Mouse (Mus musculus) CD4-positive helper T cell, adult 2 months (primary cell): ENCODE measurements around the gene Chil3.
"Not testable (repeated sequence)": the region's sequence is repeated elsewhere in the genome, so short reads cannot be mapped to it uniquely, and the experiment has no call there.

Experiments
- DNase-seq: peaks from one replicate; pipeline ENCODE4 v3.0.0-alpha.2; 2012; ENCODE audit warnings: low read depth, missing footprints, low spot score

The Chil3 gene

DNA sequence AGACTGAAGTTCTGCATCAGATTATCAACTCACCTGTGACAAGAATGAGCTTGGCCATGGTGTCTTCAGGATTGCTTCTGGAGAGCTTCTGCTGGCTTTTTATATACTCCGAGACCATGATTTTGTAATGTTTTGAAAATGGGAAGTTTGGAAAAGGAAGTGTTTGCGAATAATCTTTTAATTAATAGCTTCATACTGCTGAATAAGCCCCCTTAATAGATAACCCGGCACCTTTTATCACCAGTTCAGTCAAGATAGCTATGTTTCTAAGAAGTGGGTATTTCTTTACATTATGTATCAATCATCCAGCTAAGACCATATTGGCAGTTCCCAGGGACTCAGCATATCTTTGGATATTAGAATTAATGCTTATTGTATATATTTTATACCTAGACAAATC is at the start of gene Chil3:
Gene Chil3, minus strand, starts transcription at position 101 of the 400 bp plus-strand sequence.
- DNase-seq = no peak

DNA sequence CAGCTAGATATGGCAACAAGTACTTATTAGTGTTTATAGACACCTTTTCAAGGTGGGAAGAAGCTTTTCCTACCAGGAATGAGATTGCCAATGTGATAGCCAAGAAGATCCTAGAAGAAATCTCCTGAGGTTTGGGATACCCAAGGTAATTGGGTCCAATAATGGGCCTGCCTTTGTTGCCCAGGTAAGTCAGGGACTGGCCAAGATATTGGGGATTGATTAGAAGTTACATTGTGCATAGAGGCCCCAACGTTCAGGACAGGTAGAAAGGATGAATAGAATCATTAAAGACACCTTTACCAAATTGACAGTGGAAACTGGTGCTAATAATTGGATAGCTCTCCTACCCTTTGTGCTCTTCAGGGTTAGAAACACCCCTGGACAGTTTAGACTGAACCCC is 30.7 kb upstream of the Chil3 start:
- DNase-seq = not testable (repeated sequence)

DNA sequence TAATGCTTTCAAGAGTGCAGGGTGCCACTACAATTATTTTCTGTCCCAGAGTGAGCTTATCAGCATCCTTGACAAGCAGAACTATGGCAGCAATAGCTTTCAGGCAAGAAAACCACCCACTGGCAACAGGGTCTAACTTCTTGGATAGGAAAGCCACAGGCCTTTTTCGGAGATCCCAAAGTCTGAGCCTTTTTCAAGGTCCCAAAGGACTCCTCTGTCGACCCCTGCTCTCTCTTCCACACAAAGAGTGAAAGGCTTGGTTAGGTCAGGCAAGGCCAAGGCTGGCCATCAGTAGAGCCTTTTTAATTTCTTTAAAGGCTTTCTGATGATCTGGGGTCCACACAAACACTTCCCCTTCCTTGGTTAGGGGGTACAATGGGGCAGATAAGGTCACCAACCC is 29.9 kb upstream of the Chil3 start:
- DNase-seq = not testable (repeated sequence)

DNA sequence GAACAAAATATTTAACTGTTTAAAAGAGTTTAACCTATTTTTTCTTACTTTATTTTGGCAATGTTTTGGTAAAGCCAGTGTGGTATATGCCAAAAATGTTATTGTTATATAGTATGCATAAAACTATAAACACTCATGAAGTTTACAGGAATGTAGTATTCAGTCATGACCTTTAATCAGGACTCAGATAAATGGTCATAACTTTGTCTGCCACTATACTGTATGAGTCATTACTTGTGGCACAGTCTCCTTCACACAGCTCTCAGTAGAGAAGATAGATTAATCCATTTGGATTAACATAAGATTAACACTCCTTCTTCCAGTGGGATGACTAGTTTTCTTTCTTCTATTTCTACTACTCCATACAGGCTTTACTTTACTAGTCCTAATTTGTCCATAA is 28.9 kb upstream of the Chil3 start:
- no peak for DNase-seq

DNA sequence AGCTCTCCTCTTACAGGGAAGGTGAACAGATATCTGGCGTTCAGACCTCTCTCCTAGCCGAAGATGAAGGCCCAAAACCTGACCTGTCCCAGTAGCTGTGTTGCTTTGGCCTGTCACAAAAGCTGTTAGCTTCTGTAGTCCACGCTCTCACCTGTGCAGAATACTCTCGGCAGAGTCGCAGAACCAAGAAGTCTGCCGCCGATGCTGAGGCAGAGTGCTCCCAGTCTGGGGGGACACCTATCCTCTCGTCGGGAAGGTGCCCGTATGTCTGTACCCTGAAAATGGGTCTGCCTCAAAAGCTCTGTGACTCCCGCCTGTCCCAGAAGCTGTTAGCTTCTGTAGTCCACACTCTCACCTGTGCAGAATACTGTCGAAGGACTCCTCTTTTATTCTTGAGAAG is 28.1 kb upstream of the Chil3 start:
- no peak for DNase-seq

DNA sequence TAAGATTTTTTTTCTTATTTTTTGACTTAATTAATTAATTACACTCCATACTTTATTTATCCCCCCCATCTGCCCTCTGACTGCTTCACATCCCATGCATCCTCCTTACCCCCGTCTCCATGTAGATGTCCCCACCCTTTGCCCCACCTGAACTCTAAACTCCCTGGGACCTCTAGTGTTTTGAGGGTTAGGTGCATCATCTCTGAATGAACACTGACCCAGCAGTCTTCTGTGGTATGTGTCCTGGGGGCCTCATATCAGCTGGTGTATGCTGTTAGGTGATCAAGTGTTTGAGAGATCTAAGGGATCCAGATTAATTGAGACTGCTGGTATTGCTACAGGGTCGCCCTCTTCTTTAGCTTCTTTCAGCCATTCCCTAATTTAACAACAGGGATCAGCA is 20.6 kb upstream of the Chil3 start:
- no peak for DNase-seq

DNA sequence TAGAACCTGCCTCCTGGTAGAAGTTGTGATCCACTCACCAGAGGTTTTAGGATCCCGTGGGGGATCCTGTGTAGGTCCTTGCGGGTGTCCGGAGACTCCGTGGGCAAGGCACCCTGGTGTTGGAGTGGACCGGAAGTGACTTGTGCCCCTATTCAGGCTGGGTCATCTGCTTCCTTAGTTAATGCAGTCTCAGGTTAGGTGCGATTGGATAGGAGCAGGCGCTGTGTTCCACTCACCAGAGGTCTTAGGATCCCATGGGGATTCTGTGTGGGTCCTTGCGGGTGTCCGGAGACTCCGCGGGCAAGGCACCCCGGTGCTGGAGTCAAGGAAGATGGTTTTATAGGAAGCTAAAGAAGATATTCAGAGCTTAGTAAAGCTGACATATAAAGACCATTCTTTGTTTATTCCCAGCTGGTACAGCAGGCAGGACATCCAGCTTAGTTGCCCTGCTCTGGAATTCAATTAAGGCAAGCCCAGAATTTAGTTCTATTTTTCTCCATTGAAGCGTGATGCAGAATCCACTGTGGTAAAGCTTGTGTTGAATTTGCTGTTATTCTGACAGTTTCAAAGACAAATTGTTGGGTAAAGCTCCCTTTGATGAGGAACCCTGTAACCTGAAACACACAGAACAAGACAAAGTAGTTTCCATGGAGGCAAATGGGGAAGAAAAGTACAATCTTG is 10.3 kb upstream of the Chil3 start:
- DNase-seq = no peak

DNA sequence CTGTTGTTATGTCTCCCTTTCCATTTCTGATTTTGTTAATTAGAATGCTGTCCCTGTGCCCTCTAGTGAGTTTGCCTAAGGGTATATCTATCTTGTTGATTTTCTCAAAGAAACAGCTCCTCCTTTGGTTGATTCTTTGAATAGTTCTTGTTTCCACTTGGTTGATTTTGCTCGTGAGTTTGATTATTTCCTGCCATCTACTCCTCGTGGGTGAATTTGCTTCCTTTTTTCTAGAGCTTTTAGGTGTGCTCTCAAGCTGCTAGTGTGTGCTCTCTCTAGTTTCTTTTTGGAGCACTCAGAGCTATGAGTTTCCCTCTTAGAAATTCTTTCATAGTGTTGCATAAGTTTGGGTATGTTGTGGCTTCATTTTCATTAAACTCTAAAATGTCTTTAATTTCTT is 7.6 kb upstream of the Chil3 start:
- not testable (repeated sequence) for DNase-seq

DNA sequence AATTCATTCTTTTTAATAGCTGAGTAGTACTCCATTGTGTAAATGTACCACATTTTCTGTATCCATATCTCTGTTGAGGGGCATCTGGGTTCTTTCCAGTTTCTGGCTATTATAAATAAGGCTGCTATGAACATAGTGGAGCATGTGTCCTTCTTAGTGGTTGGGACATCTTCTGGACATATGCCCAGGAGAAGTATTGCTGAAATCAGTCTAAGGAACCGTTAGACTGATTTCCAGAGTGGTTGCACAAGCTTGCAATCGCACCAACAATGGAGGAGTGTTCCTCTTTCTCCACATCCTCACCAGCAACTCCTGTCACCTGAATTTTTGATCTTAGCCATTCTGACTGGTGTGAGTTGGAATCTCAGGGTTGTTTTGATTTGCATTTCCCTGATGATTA is 5.1 kb upstream of the Chil3 start:
- DNase-seq = not testable (repeated sequence)

DNA sequence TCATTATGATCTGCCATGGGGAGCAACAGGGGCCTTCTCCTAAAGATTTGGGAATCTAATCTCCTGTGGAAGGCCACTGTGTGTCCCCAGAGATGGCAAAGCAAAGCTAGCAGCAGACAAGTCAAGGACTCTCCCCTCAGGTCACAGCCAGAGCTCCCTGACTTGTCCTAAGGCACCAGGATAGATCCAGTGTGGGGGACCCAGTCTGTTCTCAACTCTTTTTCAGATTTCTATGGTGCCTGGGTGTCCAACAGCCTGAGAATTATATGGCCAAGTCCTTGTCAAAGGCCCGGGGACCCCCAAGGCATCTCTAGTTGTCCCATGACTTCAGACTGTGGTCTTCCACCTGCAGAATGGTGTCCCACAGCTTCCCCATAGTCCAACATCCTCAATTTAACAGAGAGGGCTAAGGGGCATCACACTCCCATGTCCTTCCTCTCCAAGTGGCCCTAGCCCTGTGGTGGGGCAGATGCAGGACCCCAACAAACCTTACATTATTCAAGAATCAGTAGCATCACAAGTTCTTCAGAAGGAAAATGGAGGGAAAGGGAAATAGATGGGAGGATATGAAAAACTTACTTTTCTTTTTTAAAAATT is 3.9 kb upstream of the Chil3 start:
- DNase-seq = no peak

DNA sequence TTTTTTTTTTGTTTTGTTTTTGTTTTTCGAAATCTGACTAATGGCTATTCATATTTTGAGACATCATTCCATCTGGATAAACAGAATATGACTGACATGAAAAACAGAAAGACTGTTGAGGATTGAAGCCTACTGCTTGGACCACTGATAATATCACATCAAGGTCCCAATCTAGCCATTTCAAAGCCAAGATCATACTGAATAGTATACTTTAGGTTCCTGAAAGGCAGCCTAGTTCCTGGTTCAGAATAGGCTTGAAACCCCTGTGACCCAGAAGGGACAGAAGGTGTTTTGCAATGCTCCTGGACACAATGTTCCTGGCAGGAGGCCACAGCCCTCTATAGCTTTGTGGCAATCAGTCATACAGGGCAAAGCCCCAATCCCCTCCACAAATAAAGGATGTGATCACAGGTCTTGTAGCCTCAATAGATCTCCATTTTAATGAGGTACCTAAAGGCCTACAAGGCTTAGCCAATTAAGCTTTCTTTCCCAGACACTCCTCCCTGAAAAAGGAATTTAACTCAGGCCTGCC is 3.2 kb upstream of the Chil3 start:
- DNase-seq = no peak

DNA sequence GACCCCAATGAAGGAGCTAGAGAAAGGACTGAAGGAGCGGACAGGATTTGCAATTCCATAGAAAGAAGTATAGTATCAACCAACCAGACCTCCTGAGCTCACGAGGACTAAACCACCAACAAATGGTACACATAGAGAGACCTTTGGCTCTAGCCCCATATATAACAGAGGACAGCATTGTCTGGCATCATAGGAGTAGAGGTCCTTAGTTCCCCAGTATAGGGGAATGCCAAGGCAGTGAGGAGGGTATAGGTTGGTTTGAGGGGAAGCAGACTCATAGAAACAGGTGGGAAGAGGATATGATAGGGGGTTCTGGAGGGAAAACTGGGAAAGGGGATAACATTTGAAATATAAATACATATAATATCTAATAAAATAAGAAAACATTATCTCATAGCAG is 13.0 kb downstream of the Chil3 start:
- no peak for DNase-seq

DNA sequence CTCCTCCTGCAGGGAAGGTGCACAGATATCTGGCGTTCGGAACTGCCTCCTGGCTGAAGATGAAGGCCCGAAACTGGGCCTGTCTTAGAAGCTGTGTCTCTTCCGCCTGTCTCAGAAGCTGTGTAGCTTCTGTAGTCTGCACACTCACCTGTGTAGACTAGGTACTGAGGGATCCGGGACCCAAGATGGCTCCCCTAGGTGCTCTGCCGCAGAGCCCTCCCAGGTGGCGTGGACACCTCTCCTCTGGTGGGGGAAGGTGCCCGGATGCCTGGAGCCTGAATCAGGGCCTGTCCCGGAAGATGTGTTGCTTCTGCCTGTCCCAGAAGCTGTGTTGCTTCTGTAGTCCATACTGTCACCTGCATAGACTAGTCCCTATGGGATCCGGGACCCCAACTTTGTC is 23.3 kb downstream of the Chil3 start:
- DNase-seq = no peak

DNA sequence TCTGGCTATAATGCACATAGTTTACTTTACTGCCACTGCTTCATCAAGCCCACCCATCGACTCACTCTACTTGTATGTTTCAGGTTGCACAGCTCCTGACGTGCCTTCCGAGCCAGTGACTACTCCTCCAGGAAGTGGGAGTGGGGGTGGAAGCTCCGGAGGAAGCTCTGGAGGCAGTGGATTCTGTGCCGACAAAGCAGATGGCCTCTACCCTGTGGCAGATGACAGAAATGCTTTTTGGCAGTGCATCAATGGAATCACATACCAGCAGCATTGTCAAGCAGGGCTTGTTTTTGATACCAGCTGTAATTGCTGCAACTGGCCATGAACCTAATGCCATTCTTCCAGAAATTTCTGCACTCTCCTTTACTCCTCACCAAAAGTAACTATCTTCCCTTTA is 35.7 kb downstream of the Chil3 start:
- DNase-seq = no peak

DNA sequence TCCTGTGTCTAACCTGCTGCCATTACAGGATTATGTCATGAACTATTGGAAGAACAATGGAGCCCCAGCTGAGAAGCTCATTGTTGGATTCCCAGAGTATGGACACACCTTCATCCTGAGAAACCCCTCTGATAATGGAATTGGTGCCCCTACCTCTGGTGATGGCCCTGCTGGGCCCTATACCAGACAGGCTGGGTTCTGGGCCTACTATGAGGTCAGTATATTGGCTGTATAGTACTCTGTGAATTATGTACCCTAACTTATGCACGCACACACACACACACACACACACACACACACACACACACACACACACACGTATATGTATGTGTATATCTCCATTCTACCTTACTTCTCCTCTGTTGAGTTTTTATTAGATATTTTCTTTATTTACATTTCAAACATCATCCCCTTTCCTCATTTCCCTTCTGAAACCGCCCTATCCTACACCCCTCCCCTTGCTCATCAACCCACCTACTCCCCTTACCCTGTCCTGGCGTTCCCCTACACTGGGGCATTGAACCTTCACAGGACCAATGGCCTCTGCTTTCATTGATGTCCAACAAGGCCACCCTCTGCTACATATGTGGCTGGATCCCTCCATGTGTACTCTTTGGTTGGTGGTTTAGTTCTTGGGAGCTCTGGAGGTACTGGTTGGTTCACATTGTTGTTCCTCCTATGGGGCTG is 38.4 kb downstream of the Chil3 start:
- DNase-seq = no peak

DNA sequence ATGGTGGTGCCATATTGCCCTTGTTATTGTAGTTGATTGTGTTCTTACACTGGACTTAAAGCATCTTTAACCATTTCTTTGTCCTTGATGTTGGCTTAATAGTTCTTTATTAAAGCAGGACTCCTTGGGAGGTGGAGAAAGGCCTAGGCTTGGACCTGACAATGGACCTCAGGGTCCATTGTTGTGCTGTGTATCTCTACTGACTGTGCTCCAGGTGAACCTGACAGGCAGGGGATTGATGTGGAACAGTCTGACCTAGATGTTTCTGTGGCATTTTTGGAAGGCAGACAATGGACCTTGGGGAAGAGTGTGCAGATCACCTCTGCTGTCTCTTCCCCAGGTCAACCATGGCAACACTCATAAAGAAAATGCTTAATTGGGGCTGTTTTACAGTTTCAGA is 40.4 kb downstream of the Chil3 start:
- DNase-seq = no peak

DNA sequence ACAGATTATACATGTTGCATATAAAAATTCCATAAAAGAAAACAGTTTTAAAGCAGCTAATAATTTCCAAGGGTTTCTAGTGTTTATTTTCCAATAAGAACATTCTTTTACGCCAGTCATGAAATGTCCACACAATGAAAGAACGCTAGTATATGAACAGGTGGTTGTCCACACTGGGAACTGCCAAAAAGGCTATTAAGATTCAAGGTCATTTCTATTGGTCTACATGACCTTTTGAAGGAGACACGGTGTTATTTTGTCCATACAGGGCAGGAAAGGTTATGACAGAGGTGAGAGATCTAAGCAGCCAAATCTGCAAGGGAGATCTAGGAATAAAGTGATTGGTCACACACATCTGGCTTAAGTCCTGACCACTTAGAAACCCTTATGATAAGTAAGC is 54.4 kb downstream of the Chil3 start, which contains the start of gene Chia1:
Gene Chia1, plus strand, starts transcription at position 301 of the 400 bp plus-strand sequence.
- no peak for DNase-seq
